Mouse (Mus musculus): ENCODE measurements around the gene Letmd1. TPM values are rescaled to one million over a fixed set of nuclear protein-coding genes. Genes with fewer than 3 reads are reported as not detected.

Gene Letmd1
- polyA plus RNA-seq, 1 experiment from 2014 or later = 41.2 TPM

Other genes starting within 250 kb of the Letmd1 start
- gene Atf1, start 241.2 kb upstream of the Letmd1 start, polyA plus RNA-seq (2016; fragmentation: Nextera tagmentation; extraction: Ambion mirVana) = 22.9 and 34.4 TPM in 2 replicates
- not detected in 2 replicates for gene Tmprss12, start 188.2 kb upstream of the Letmd1 start, polyA plus RNA-seq (2016; fragmentation: Nextera tagmentation; extraction: Ambion mirVana)
- 3.8 and 5.5 TPM in 2 replicates for gene Mettl7a1, start 164.9 kb upstream of the Letmd1 start, polyA plus RNA-seq (2016; fragmentation: Nextera tagmentation; extraction: Ambion mirVana)
- not detected in 2 replicates for gene Mettl7a3, start 134.1 kb upstream of the Letmd1 start, polyA plus RNA-seq (2016; fragmentation: Nextera tagmentation; extraction: Ambion mirVana)
- gene Methig1, start 115.9 kb upstream of the Letmd1 start, polyA plus RNA-seq (2016; fragmentation: Nextera tagmentation; extraction: Ambion mirVana) = 0.21 TPM in 1 of 2 replicates, not detected in the other
- gene Mettl7a2, start 115.8 kb upstream of the Letmd1 start, polyA plus RNA-seq (2016; fragmentation: Nextera tagmentation; extraction: Ambion mirVana) = not detected in 2 replicates
- gene Higd1c, start 104.5 kb upstream of the Letmd1 start, polyA plus RNA-seq (2016; fragmentation: Nextera tagmentation; extraction: Ambion mirVana) = 0.47 TPM in 1 of 2 replicates, not detected in the other
- not detected in 2 replicates for gene Gm5475, start 46.9 kb upstream of the Letmd1 start, polyA plus RNA-seq (2016; fragmentation: Nextera tagmentation; extraction: Ambion mirVana)
- 25.1 and 26.2 TPM in 2 replicates for gene Slc11a2, start 44.0 kb upstream of the Letmd1 start, polyA plus RNA-seq (2016; fragmentation: Nextera tagmentation; extraction: Ambion mirVana)
- gene Csrnp2, start 26.5 kb downstream of the Letmd1 start, polyA plus RNA-seq (2016; fragmentation: Nextera tagmentation; extraction: Ambion mirVana) = 20.9 and 26.2 TPM in 2 replicates
- gene Tfcp2, start 83.0 kb downstream of the Letmd1 start, polyA plus RNA-seq (2016; fragmentation: Nextera tagmentation; extraction: Ambion mirVana) = 34.6 and 36.9 TPM in 2 replicates
- gene Pou6f1, start 131.0 kb downstream of the Letmd1 start, polyA plus RNA-seq (2016; fragmentation: Nextera tagmentation; extraction: Ambion mirVana) = 4.5 and 9.8 TPM in 2 replicates
- gene Dazap2, start 146.3 kb downstream of the Letmd1 start, polyA plus RNA-seq (2016; fragmentation: Nextera tagmentation; extraction: Ambion mirVana) = 231 and 240 TPM in 2 replicates
- 5.7 and 6.5 TPM in 2 replicates for gene Smagp, start 167.9 kb downstream of the Letmd1 start, polyA plus RNA-seq (2016; fragmentation: Nextera tagmentation; extraction: Ambion mirVana)
- gene Bin2, start 200.5 kb downstream of the Letmd1 start, polyA plus RNA-seq (2016; fragmentation: Nextera tagmentation; extraction: Ambion mirVana) = 4.0 and 4.5 TPM in 2 replicates
- gene Cela1, start 218.9 kb downstream of the Letmd1 start, polyA plus RNA-seq (2016; fragmentation: Nextera tagmentation; extraction: Ambion mirVana) = 1.6 and 2.8 TPM in 2 replicates

Data from hindbrain, embryonic 10.5 days (tissue).